9 mouse cellular contexts compared by ENCODE assay signal in genomic region chr13:110382447-110382901, GRCm38 (mm10). TPM values are rescaled to one million over a fixed set of nuclear protein-coding genes. Genes with fewer than 3 reads are reported as not detected.
DNase-seq lines count a peak whose midpoint lies in the region; ATAC-seq and TF ChIP-seq lines count a peak whose summit lies in the region.
"Had no signal": no experiment of that assay in that cellular context is flagged by ENCODE, and none has a peak within 500 bp of the region (broad histone marks: within the 10 kb centered on the region; RNA-seq: fewer than 3 reads in every experiment).

No protein-coding gene starts in this region.

- no peak overlapping the region for H3K4me2 ChIP-seq in kidney, embryonic 14.5 days (replicated peaks; ENCODE audit: low read depth, low read length)
- H3K4me2 ChIP-seq in hindbrain, embryonic 16.5 days (ENCODE audit: low read length): no peak overlapping the region
- no peak overlapping the region for H3K4me2 ChIP-seq in midbrain, embryonic 12.5 days (replicated peaks)

- H3K27ac ChIP-seq in kidney, embryonic 14.5 days (ENCODE audit: low read depth, low read length): no peak overlapping the region
- no peak overlapping the region for H3K27ac ChIP-seq in cortical plate, adult 2 months (ENCODE audit: insufficient read depth, low read length)
- no peak overlapping the region for H3K27ac ChIP-seq in hindbrain, embryonic 16.5 days (ENCODE audit: low read depth, low read length)
- no peak overlapping the region for H3K27ac ChIP-seq in midbrain, embryonic 12.5 days (replicated peaks)

- peak; percentile 44 for DNase-seq in kidney, adult 9 months
- DNase-seq in G1E (ENCODE audit: low spot score): no peak
- DNase-seq in right cerebral cortex, postnatal 14 days: no peak
- DNase-seq in spleen, postnatal 14 days (ENCODE audit: low spot score in 2 of 2): no peak

- H3K9ac ChIP-seq in kidney, embryonic 14.5 days (ENCODE audit: low read depth, low read length): no peak overlapping the region
- no peak overlapping the region for H3K9ac ChIP-seq in hindbrain, embryonic 16.5 days (ENCODE audit: low read depth, low read length)
- H3K9ac ChIP-seq in midbrain, embryonic 12.5 days (replicated peaks): no peak overlapping the region

- no peaks in the 10 kb centered on the region for H3K9me3 ChIP-seq in kidney, embryonic 14.5 days (ENCODE audit: control insufficient read depth, low read length)
- no peaks in the 10 kb centered on the region for H3K9me3 ChIP-seq in G1E (replicated peaks)
- H3K9me3 ChIP-seq in hindbrain, embryonic 16.5 days (ENCODE audit: control insufficient read depth, low read length): no peaks in the 10 kb centered on the region
- H3K9me3 ChIP-seq in midbrain, embryonic 12.5 days: no peaks in the 10 kb centered on the region

- no peak for TF ChIP-seq POLR2A in cortical plate, adult 2 months (IDR thresholded peaks at IDR 0.05; ENCODE audit: extremely low read depth, insufficient read depth, low read length)

- no peaks in the 10 kb centered on the region for H3K27me3 ChIP-seq in kidney, embryonic 14.5 days (ENCODE audit: control insufficient read depth, insufficient read depth, low read length)
- no peaks in the 10 kb centered on the region for H3K27me3 ChIP-seq in G1E (ENCODE audit: insufficient read depth, low read length)
- H3K27me3 ChIP-seq in hindbrain, embryonic 16.5 days (replicated peaks; ENCODE audit: control insufficient read depth, insufficient read depth, low read length): no peaks in the 10 kb centered on the region
- H3K27me3 ChIP-seq in midbrain, embryonic 12.5 days: no peaks in the 10 kb centered on the region

- no peaks in the 10 kb centered on the region for H3K36me3 ChIP-seq in kidney, embryonic 14.5 days (ENCODE audit: control insufficient read depth, insufficient read depth, low read length)
- H3K36me3 ChIP-seq in G1E (replicated peaks): no peaks in the 10 kb centered on the region
- no peaks in the 10 kb centered on the region for H3K36me3 ChIP-seq in hindbrain, embryonic 16.5 days (ENCODE audit: control insufficient read depth, insufficient read depth, low read length)
- no peaks in the 10 kb centered on the region for H3K36me3 ChIP-seq in midbrain, embryonic 12.5 days

- H3K4me1 ChIP-seq in kidney, embryonic 14.5 days (ENCODE audit: control insufficient read depth, insufficient read depth, low read length): no peaks in the 10 kb centered on the region
- no peaks in the 10 kb centered on the region for H3K4me1 ChIP-seq in G1E (ENCODE audit: insufficient read depth, low read depth, low read length)
- H3K4me1 ChIP-seq in cortical plate, adult 2 months (ENCODE audit: control insufficient read depth, insufficient read depth, low read length): no peaks in the 10 kb centered on the region
- H3K4me1 ChIP-seq in hindbrain, embryonic 16.5 days (ENCODE audit: control insufficient read depth, insufficient read depth, low read depth, low read length): no peaks in the 10 kb centered on the region
- no peaks in the 10 kb centered on the region for H3K4me1 ChIP-seq in midbrain, embryonic 12.5 days

- H3K4me3 ChIP-seq in kidney, embryonic 14.5 days (ENCODE audit: low read length): no peak overlapping the region
- no peak overlapping the region for H3K4me3 ChIP-seq in G1E (ENCODE audit: low read depth, low read length)
- no peak overlapping the region for H3K4me3 ChIP-seq in cortical plate, adult 2 months (ENCODE audit: insufficient read depth, low read length)
- no peak overlapping the region for H3K4me3 ChIP-seq in hindbrain, embryonic 16.5 days (ENCODE audit: low read length)
- no peak overlapping the region for H3K4me3 ChIP-seq in midbrain, embryonic 12.5 days

- ATAC-seq in kidney, embryonic 14.5 days (ENCODE audit: low FRiP score, low TSS enrichment): no peak
- ATAC-seq in G1E (ENCODE audit: extremely low read depth, insufficient number of reproducible peaks, low FRiP score, poor library complexity, severe bottlenecking): no peak
- peak; percentile 69; the same call in 1 of the 2 replicates for ATAC-seq in hindbrain, embryonic 16.5 days
- peak; percentile 73 for ATAC-seq in midbrain, embryonic 12.5 days (ENCODE audit: low FRiP score, low read depth)

- WGBS in kidney, embryonic 14.5 days: 20% methylated on average over 5 of the region's 5 CpGs
- 20% methylated on average over 5 of the region's 5 CpGs for WGBS in hindbrain, embryonic 16.5 days
- 20% methylated on average over 5 of the region's 5 CpGs for WGBS in midbrain, embryonic 12.5 days

- TF ChIP-seq CTCF in G1E (IDR thresholded peaks at IDR 0.05; ENCODE audit: low read depth, low read length): peak; percentile 66
- peak; percentile 71 for TF ChIP-seq CTCF in cortical plate, adult 2 months (IDR thresholded peaks at IDR 0.05; ENCODE audit: extremely low read depth, insufficient read depth, low read length)

RNA-seq across cellular contexts. Expression of gene Plk2, which starts 12.4 kb away (rescaled TPM):
- 60.9 and 88.0 TPM in 2 replicates for polyA plus RNA-seq in kidney, embryonic 14.5 days (2014; fragmentation: Nextera tagmentation; extraction: Ambion mirVana)
- not detected in 2 replicates for total RNA-seq in G1E (2014; fragmentation: Nextera tagmentation)
- 0.11 and 0.23 TPM in 2 replicates for total RNA-seq in G1E (2017)
- not detected in 2 replicates for polyA plus RNA-seq in G1E (2012)
- polyA plus RNA-seq in cortical plate, adult 2 months (2012; rRNA removed): 108 and 110 TPM in 2 replicates
- polyA plus RNA-seq in hindbrain, embryonic 16.5 days (2015; fragmentation: Nextera tagmentation; extraction: Ambion mirVana): 125 and 127 TPM in 2 replicates
- polyA plus RNA-seq in midbrain, embryonic 12.5 days (2016; fragmentation: Nextera tagmentation; extraction: Ambion mirVana): 105 and 114 TPM in 2 replicates

RNA-seq across cellular contexts. Expression of gene Gapt, which starts 25.5 kb away (rescaled TPM):
- 0.14 TPM in 1 of 2 replicates, not detected in the other for polyA plus RNA-seq in kidney, embryonic 14.5 days (2014; fragmentation: Nextera tagmentation; extraction: Ambion mirVana)
- total RNA-seq in G1E (2014; fragmentation: Nextera tagmentation): not detected in 2 replicates
- 0.22 and 0.23 TPM in 2 replicates for total RNA-seq in G1E (2017)
- polyA plus RNA-seq in G1E (2012): not detected in 2 replicates
- 0.04 TPM in 1 of 2 replicates, not detected in the other for polyA plus RNA-seq in cortical plate, adult 2 months (2012; rRNA removed)
- polyA plus RNA-seq in hindbrain, embryonic 16.5 days (2015; fragmentation: Nextera tagmentation; extraction: Ambion mirVana): 0.08 TPM in 1 of 2 replicates, not detected in the other
- polyA plus RNA-seq in midbrain, embryonic 12.5 days (2016; fragmentation: Nextera tagmentation; extraction: Ambion mirVana): 0.17 TPM in 1 of 2 replicates, not detected in the other
- total RNA-seq: layer of hippocampus, postnatal 14 days had no signal

Comparison
In these comparisons a context has a peak if more than half of its experiments do, and no peak if none do; other contexts are left out.
1. ATAC-seq: peak in hindbrain, embryonic 16.5 days (single experiment) and midbrain, embryonic 12.5 days (single experiment); none in kidney, embryonic 14.5 days (single experiment) and G1E (single experiment).
2. RNA of gene Plk2, which starts 12.4 kb away (polyA plus RNA-seq): 125 to 127 TPM in hindbrain, embryonic 16.5 days, 105 to 114 TPM in midbrain, embryonic 12.5 days, 108 to 110 TPM in cortical plate, adult 2 months and 60.9 to 88.0 TPM in kidney, embryonic 14.5 days; not detected in G1E; every median in the first group is over 10 times any median in the second.